Mouse (Mus musculus): ENCODE data around the gene Rab7b. TPM values are rescaled to one million over a fixed set of nuclear protein-coding genes. Genes with fewer than 3 reads are reported as not detected.

Rab7b gene
- polyA plus RNA-seq, 1 experiment, result 1.5 TPM

DNA sequence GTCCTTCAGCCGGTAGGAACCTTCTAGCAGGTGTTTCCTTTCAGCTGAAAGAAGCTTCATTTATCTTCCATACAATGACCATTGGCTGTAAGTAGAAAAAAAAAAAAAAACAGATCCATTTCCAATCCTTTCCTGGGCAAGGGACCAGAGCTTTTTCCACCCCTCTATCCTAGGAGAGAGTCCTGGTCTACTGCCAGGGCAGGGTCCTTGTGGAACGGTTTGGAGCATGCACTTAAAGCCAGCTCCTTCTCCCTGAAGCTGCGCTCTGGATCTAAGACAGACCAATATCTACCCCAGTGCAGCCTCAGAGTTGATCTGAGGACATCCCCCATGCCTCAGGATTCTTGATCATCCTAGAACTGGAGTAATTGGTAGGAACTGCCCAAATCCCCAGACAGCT, 33.5 kb downstream of the Rab7b start:
- Histone ChIP-seq H3K27me3 (ENCODE audit: control insufficient read depth, insufficient read depth, insufficient read length) (no peaks in the 10 kb centered on the region), H3K4me2 (ENCODE audit: low read depth) (no peak overlapping the region), H3K4me3 (no peak overlapping the region), H3K36me3 (ENCODE audit: control insufficient read depth, insufficient read depth) (no peaks in the 10 kb centered on the region), H3K79me2 (ENCODE audit: control insufficient read depth, insufficient read depth) (no peaks in the 10 kb centered on the region), H3ac (ENCODE audit: control insufficient read depth, insufficient read length) (no peak overlapping the region)
- no peak for TF ChIP-seq TCF3 (IDR thresholded peaks at IDR 0.05; ENCODE audit: insufficient read length, low read depth)
- no peak for TF ChIP-seq POLR2AphosphoS2 (IDR thresholded peaks at IDR 0.05; ENCODE audit: insufficient read length, low read depth)
- no peak for TF ChIP-seq MAX (IDR thresholded peaks at IDR 0.05; ENCODE audit: low read depth)
- no peak for TF ChIP-seq REST (IDR thresholded peaks at IDR 0.05; ENCODE audit: insufficient read depth, insufficient read length)
- TF ChIP-seq MYOG (IDR thresholded peaks at IDR 0.05; ENCODE audit: control insufficient read depth in 1 of 3, insufficient read depth in 1 of 3, insufficient read length in 2 of 3, low read depth in 2 of 3), result no peak
- no peak for TF ChIP-seq USF1 (IDR thresholded peaks at IDR 0.05; ENCODE audit: low read depth)
- no peak for TF ChIP-seq CEBPB (IDR thresholded peaks at IDR 0.05; ENCODE audit: insufficient read depth, poor library complexity, severe bottlenecking)

DNA sequence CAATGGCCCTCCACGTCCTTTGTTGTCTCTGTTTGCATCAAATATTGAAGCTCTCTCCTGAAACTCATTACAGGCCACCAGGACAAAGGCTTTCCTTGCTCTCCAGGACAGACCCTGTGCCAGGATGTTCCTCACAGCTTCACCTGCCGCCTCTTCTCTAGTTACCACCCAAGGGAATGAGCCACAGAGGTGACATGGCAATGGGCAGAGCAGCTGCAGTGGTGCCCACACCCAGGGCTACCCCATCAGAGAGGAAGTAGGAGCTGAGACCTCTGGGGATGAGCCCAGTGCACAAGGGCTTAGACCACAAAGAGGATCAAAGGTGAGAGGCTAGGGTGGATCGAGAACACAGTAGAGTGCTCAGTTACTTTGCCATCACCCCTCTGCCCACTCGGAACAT, 35.1 kb downstream of the Rab7b start:
- Histone ChIP-seq H3K79me2 (ENCODE audit: control insufficient read depth, insufficient read depth) (no peaks in the 10 kb centered on the region), H3K27me3 (ENCODE audit: control insufficient read depth, insufficient read depth, insufficient read length) (no peaks in the 10 kb centered on the region), H3ac (ENCODE audit: control insufficient read depth, insufficient read length) (no peak overlapping the region), H3K4me3 (no peak overlapping the region), H3K36me3 (ENCODE audit: control insufficient read depth, insufficient read depth) (no peaks in the 10 kb centered on the region), H3K4me2 (ENCODE audit: low read depth) (no peak overlapping the region)
- TF ChIP-seq REST (IDR thresholded peaks at IDR 0.05; ENCODE audit: insufficient read depth, insufficient read length), result no peak
- peak in 1 of 3 experiments; percentile 60 for TF ChIP-seq MYOG (IDR thresholded peaks at IDR 0.05; ENCODE audit: control insufficient read depth in 1 of 3, insufficient read depth in 1 of 3, insufficient read length in 2 of 3, low read depth in 2 of 3)
- TF ChIP-seq MYOD1 (IDR thresholded peaks at IDR 0.05; ENCODE audit: control insufficient read depth in 1 of 3, insufficient read length in 2 of 3, low read depth in 2 of 3), result peak in 1 of 3 experiments; percentile 68

DNA sequence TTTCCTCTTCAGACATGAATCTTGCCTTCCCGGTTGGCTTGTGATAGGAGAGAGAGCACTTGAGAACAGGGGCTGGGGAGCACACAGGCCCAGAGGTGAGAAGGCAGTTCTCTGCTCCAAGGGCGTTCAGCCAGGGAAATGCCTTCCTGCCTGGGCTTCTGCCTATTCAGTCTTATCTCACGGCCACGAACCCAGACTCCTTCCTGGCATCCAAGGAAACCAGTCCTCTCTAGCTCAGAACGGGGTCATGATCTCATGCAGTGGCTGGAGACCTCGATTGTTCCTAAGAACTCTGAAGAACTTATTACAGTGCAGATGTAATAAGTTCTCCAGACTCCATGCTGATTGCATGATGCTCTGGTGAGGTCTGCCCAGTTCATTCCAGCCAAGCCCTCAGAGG, 38.1 kb downstream of the Rab7b start:
- H3K4me2 ChIP-seq (ENCODE audit: low read depth), result no peak overlapping the region
- H3K36me3 ChIP-seq (ENCODE audit: control insufficient read depth, insufficient read depth), result no peaks in the 10 kb centered on the region
- H3K27me3 ChIP-seq (ENCODE audit: control insufficient read depth, insufficient read depth, insufficient read length), result no peaks in the 10 kb centered on the region
- H3K79me2 ChIP-seq (ENCODE audit: control insufficient read depth, insufficient read depth), result no peaks in the 10 kb centered on the region
- no peak overlapping the region for H3K4me3 ChIP-seq
- TF ChIP-seq CEBPB (IDR thresholded peaks at IDR 0.05; ENCODE audit: insufficient read depth, poor library complexity, severe bottlenecking) (no peak), MYOD1 (IDR thresholded peaks at IDR 0.05; ENCODE audit: control insufficient read depth in 1 of 3, insufficient read length in 2 of 3, low read depth in 2 of 3) (no peak), TCF3 (IDR thresholded peaks at IDR 0.05; ENCODE audit: insufficient read length, low read depth) (no peak), POLR2A (IDR thresholded peaks at IDR 0.05; ENCODE audit: insufficient read length, low read depth) (no peak), POLR2AphosphoS2 (IDR thresholded peaks at IDR 0.05; ENCODE audit: insufficient read length, low read depth) (no peak), USF1 (IDR thresholded peaks at IDR 0.05; ENCODE audit: low read depth) (no peak), MAX (IDR thresholded peaks at IDR 0.05; ENCODE audit: low read depth) (no peak), SRF (IDR thresholded peaks at IDR 0.05; ENCODE audit: control insufficient read depth, insufficient read length, low read depth) (no peak), REST (IDR thresholded peaks at IDR 0.05; ENCODE audit: insufficient read depth, insufficient read length) (no peak), E2F4 (IDR thresholded peaks at IDR 0.05; ENCODE audit: insufficient read depth) (no peak), TCF12 (IDR thresholded peaks at IDR 0.05; ENCODE audit: insufficient read depth, poor library complexity, severe bottlenecking) (no peak), MYOG (IDR thresholded peaks at IDR 0.05; ENCODE audit: control insufficient read depth in 1 of 3, insufficient read depth in 1 of 3, insufficient read length in 2 of 3, low read depth in 2 of 3) (no peak)
- H3ac ChIP-seq (ENCODE audit: control insufficient read depth, insufficient read length), result no peak overlapping the region

DNA sequence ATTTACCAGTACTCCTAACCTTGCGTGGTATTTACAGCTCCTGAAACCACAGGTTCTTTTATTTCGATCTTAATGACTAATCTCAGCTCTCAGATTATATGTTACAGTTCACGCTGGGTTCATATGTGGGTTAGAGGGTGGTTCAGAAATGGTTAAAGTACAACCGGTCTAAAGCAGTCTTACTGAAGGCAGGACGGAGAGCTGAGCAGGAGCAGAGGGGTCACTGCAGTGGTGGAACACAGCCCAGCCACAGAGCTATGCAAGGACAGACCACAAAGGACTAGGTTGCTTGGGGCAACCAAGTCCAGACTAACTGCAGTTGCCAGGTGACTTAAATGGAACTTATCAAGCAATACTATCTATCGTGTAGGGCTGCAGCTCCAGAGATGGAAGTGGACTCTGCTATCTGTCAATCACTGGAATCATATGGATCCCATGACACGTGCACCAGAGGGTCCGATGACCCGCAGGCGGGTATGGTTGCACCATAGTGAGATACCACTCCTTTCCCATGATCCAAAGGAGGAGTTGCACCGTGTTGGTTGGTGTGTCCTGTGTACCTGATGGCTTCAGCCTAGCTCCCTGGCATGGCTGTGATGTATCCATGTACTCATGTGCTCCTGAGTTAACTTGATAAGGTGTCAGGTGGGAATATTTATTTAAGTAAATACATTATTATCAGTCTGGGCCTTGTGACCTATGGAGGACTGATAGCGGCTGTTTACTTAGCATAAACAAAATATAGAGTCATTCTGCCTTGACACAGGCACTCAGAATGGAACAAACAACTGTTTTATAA, 42.3 kb downstream of the Rab7b start:
- no peak overlapping the region for H3K4me2 ChIP-seq (ENCODE audit: low read depth)
- no peaks in the 10 kb centered on the region for H3K27me3 ChIP-seq (ENCODE audit: control insufficient read depth, insufficient read depth, insufficient read length)
- H3ac ChIP-seq (ENCODE audit: control insufficient read depth, insufficient read length), result no peak overlapping the region
- no peak overlapping the region for H3K4me3 ChIP-seq
- no peak for TF ChIP-seq MYOG (IDR thresholded peaks at IDR 0.05; ENCODE audit: control insufficient read depth in 1 of 3, insufficient read depth in 1 of 3, insufficient read length in 2 of 3, low read depth in 2 of 3)
- H3K36me3 ChIP-seq (ENCODE audit: control insufficient read depth, insufficient read depth), result no peaks in the 10 kb centered on the region
- H3K79me2 ChIP-seq (ENCODE audit: control insufficient read depth, insufficient read depth), result no peaks in the 10 kb centered on the region

DNA sequence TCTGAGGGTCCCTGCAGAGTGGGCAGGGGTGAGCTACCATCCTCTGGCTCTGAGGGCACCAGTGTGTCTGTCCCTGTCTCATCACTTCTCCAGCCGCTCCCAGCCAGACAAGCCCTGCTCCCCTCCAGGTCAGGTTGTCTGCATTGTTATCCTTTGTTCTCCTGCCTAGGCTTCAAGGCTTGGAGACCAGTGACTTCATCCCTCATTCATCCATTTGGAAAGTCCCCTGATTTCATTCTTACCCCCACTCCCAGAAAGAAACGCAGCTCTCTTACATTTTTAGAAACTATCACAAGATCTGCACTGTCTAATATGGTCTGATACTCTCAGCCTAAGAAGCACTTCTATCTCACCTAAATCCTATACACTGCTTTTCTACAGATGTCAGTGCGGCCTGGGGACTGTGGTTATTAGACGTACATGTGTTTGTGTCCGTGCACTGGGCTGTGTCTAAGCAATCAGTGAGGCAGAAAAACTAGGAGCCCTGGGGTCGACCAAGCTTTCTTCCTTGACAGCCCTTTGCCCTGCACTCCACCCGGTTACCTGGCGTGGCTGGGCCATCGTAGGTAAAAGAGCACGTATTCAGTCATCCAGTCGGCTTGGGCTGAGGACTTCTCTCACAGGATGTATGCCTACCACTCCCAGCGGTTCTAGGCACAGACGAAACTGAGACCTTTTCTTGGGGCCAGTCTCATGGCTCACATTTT, 45.1 kb downstream of the Rab7b start:
- H3K4me2 ChIP-seq (ENCODE audit: low read depth), result no peak overlapping the region
- no peak overlapping the region for H3ac ChIP-seq (ENCODE audit: control insufficient read depth, insufficient read length)
- TF ChIP-seq MAX (IDR thresholded peaks at IDR 0.05; ENCODE audit: low read depth) (no peak), SRF (IDR thresholded peaks at IDR 0.05; ENCODE audit: control insufficient read depth, insufficient read length, low read depth) (no peak), POLR2AphosphoS2 (IDR thresholded peaks at IDR 0.05; ENCODE audit: insufficient read length, low read depth) (no peak), POLR2A (IDR thresholded peaks at IDR 0.05; ENCODE audit: insufficient read length, low read depth) (no peak), TCF3 (IDR thresholded peaks at IDR 0.05; ENCODE audit: insufficient read length, low read depth) (no peak), TCF12 (IDR thresholded peaks at IDR 0.05; ENCODE audit: insufficient read depth, poor library complexity, severe bottlenecking) (no peak), E2F4 (IDR thresholded peaks at IDR 0.05; ENCODE audit: insufficient read depth) (no peak)

More for the DNA sequence above, 45.1 kb downstream of the Rab7b start:
- no peak overlapping the region for H3K4me3 ChIP-seq
- no peaks in the 10 kb centered on the region for H3K27me3 ChIP-seq (ENCODE audit: control insufficient read depth, insufficient read depth, insufficient read length)
- no peaks in the 10 kb centered on the region for H3K36me3 ChIP-seq (ENCODE audit: control insufficient read depth, insufficient read depth)
- H3K79me2 ChIP-seq (ENCODE audit: control insufficient read depth, insufficient read depth), result no peaks in the 10 kb centered on the region

Measured in myocyte (in vitro differentiated cells).